Mouse (Mus musculus) small intestine, adult 2 months (tissue): ENCODE results near the gene Haus2.

Experiments
- CTCF ChIP-seq: fragments of 200-500 bp; IDR thresholded peaks from 2 replicates; pipeline ENCODE4 v1.5.1; 2012; ENCODE audit warnings: low read depth, mild to moderate bottlenecking, control low read depth, inconsistent platforms, low read length, moderate library complexity, mixed read lengths; ENCODE audit not compliant: insufficient replicate concordance, insufficient read length; ENCODE audit errors: extremely low read depth
- POLR2A ChIP-seq: fragments of 200-500 bp; IDR thresholded peaks from 2 replicates; pipeline ENCODE4 v1.6.1; 2012; ENCODE audit warnings: low read depth, mild to moderate bottlenecking, control low read depth, inconsistent platforms, low read length, moderate library complexity

DNA sequence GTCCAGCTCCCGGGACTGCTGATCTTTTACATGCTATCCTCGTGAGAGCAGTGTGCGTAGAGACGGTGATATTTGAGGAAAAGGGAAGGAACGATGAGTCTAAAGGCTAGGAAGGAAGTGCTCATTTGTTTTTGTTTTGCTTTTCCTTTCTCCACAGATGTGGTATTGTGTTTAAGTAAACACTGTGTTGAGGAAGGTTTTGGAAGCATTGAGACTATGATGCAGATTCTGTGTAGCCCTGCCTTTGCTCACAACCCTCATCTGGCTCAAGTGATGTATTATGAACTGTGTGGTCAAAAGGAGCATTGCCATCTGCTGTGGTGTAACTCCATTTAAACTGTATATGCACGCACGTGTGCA, 43.7 kb downstream of the Haus2 start:
- TF ChIP-seq CTCF (no peak), POLR2A (no peak)
